Mouse (Mus musculus): ENCODE data around the gene Ica1. TPM values are rescaled to one million over a fixed set of nuclear protein-coding genes. Genes with fewer than 3 reads are reported as not detected.

The Ica1 gene
- 22.6 and 25.5 TPM in 2 replicates for total RNA-seq (2021)
- long read RNA-seq, experiment 1, transcript Ica1-201 (14 exons, 2,075 nt), result major isoform, 29 of 38 reads
- long read RNA-seq, experiment 1, partial matches to known transcripts, result 4 of 38 reads
- long read RNA-seq, experiment 1, other reads (novel, unspliced or antisense), result 5 of 38 reads
- long read RNA-seq, experiment 2, transcript Ica1-201 (14 exons, 2,075 nt), result major isoform, 12 of 19 reads
- long read RNA-seq, experiment 2, partial matches to known transcripts, result 3 of 19 reads
- long read RNA-seq, experiment 2, other reads (novel, unspliced or antisense), result 4 of 19 reads

GRCm38 (mm10) chr6:8778296-8778649 is at the start of gene Ica1:
TSS of gene Ica1 (minus strand) at chr6:8778488.
- no peak for DNase-seq

DNA sequence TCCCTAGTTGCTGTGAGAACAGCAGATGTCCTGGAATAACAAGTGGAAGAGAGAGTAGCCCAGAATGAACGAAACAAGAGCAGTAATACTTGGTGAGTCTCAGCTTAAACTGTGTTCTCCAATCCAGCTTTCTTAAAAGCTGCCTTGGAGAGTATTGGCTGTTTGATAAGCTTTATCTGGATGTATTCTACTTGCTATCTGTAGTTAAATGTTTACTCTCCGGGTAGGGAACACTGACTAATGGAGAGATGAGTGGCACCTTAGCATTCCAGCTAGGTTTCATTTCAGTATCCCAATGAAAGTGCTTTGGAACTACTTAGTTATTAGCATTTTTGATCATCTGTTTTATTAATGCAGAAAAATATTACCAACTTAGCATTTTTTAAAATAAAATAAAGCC is 41.6 kb upstream of the Ica1 start:
- DNase-seq, result no peak

DNA sequence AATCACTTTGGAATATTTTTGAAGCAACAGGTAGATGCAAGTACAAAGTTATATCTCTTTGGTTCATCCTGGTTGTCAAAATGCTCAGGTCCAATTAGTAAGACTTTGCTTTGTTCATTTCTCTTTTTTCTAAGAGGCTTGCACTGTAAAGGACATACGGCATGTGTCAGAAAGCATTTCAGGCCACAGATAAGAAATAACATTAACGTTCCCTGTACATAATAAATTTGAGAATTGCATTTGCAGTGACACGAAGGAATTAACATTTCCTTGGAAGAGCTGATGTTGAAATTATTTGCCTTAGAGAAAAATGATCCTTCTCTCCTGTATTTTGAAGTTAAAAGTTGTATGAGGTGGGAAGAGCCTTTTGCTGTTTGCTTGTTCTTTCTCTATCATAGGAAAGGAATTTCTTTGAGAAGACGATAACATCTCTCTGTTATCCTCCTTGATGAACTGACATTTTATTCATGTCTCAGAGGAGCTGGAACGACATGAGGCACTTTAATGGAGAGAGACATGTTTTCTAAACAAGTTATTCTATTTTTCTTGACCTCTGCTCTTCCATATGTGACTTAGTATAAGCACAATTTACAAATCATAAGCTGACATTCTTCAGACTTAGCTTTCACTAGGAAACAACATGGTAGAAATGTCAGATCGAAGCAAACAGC is 36.2 kb upstream of the Ica1 start:
- DNase-seq, result no peak

DNA sequence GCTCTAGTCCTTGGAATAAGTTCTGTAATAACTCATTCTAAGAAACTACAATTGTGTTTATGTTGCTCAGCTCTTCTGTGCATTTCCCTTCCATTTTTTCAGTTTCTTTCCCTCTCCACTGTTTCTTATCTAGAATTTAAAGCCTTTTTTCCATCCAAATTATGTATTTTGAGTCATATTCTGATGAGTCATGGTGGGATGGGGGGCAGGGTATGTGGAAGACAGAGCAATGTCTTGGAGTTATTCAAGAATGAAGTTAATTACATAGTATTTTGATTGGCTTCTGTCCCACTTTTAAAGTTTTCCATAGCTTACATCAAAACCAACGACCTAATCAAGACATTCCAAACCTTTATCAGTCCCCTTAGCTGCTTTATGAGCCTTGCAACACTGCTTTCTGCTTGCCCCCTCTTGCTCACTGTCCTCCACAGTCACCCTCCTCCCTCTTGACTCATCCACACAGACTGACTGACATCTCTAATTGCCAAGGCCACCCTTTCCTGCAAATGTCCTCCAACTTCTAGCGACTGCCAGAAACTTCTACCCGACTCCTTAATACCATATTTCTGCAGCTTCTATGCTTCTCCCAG is 24.4 kb upstream of the Ica1 start:
- DNase-seq, result peak; percentile 66

GRCm38 (mm10) chr6:8792385-8792784 is 14.1 kb upstream of the Ica1 start:
- DNase-seq, result no peak

DNA sequence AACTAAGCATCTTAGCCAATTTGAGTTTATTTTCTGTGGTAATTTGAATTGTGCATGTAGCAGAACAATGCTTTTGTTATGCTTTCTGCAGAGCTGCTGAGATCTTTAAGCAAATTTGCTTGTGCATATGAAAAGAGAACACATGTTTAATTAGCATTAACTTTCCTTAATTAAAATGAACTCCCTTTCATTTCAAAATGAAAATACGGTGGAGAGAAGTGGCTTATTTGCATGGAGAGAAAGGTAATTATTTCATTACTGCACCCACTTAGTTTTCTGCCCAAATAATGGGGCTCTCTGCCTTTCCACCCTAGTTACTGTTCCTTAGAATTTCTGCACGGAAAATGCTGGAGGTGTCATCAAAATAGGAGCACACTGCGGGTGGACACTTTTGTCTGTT is 13.5 kb upstream of the Ica1 start:
- DNase-seq, result no peak

GRCm38 (mm10) chr6:8780618-8781017 is 2.3 kb upstream of the Ica1 start:
- no peak for DNase-seq

DNA sequence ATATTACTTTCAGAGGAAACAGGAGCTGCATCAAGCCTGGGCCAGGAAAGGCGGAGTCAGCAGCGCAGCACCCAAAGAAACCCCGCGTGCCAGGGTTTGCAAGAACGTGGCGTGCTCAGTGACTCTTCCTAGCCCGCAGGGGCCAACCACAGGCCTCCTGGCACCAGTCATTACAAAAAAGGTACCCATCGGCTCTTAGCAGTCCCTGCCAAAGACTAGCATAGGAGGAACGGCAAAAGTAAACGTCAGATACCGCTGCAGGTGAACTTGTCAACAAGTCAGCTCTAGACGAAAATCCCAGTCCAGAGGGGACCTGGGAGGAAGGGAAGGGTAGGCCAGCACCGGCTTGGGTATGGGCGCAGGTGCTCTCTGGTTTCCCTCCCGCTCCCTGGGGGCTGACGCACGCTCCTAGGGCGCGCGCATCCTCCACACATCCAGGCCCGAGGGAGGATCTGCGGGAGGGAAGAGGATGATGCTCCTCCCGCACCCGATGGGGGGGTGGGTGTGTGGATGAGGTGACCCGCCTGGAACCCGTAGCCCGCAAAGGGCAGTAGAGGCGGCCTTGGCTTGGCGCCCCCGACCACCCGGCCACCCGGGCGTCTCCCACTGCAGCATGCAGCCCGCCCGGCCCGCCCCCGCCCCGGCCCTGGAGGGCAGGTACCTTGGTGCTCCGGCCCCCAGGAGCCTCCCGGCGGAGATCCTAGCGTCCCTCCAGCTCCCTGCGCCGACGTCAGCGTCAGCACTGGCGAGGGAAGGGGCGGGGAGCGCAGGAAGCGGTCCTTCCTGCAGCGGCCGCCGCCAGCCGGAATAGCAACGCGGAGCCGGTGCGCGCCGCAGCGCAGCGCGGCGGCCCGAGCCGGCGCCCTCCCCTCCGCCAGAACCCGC is 635 bp downstream of the Ica1 start:
- peak; percentile 87 for DNase-seq

DNA sequence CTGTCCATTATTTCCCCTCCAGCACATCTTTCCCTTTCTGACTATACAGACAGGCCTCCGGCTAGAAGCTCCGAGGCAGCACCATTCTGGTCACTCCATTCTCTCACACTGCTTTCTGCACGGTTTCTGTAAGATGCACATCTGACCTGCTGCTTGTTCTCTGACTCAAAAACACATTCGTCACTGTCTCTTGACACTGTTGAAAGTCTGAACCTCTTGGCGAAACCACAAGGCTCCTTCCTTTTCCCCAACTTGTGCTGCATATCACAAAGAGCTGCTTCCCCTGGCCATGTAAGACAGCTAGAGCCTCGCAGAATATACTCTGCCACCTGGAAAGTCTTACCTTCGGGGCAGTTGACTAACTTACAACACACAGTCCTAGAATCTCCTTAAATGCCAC is 6.7 kb downstream of the Ica1 start:
- DNase-seq, result no peak

GRCm38 (mm10) chr6:8770341-8770740 is 7.9 kb downstream of the Ica1 start:
- DNase-seq, result peak; percentile 35

GRCm38 (mm10) chr6:8769803-8770202 is 8.5 kb downstream of the Ica1 start:
- DNase-seq, result no peak

GRCm38 (mm10) chr6:8766652-8767051 is 11.6 kb downstream of the Ica1 start:
- no peak for DNase-seq

GRCm38 (mm10) chr6:8765801-8766200 is 12.5 kb downstream of the Ica1 start:
- DNase-seq, result no peak

DNA sequence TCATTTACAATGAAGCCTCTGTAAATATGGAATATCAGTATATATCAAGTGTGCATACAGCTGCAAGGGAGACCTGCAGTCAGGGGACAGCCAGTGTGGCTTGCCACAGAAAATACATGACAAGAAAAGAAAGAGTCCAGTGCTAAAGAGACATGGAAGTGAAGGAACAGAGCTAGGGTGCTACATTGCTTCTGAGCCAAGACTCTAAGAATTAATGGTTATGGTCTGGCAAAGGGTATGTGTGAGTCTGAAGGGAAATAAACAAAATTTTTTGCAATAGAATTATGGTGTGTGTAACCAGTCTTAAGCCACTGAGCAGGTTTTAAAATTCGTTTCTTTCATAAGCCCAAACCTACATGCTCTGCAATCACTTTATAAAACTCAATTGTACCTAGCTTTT is 13.2 kb downstream of the Ica1 start:
- no peak for DNase-seq

- DNase-seq, result no peak
Measured at GRCm38 (mm10) chr6:8760708-8761294, 17.5 kb downstream of the Ica1 start.

GRCm38 (mm10) chr6:8759901-8760300 is 18.4 kb downstream of the Ica1 start:
- no peak for DNase-seq

DNA sequence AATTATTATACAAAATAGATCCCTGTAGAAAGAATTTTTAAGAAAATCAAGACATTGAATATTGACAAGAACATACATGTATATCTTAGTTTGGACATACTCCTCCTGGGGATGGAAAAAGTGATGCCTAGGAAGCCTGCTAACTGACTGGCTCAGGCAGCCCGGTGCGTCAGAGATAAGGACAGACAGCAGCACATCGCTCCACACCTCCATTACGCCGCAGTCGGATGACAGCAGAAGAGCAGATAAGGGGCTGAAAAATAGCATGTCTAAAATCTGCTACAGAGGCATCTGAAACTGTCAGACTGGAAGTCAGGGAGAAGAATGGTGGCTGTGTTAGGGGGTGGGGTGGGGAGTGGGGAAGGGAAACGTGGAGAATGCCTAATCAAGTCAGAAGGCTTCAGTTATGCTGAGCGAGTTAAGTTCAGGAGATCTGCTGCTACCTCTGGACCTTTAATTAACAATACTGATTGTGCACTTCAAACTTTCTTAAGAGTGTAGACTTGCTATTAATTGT is 22.5 kb downstream of the Ica1 start:
- DNase-seq, result no peak

- no peak for DNase-seq
Measured at GRCm38 (mm10) chr6:8754486-8754885, 23.8 kb downstream of the Ica1 start.

DNA sequence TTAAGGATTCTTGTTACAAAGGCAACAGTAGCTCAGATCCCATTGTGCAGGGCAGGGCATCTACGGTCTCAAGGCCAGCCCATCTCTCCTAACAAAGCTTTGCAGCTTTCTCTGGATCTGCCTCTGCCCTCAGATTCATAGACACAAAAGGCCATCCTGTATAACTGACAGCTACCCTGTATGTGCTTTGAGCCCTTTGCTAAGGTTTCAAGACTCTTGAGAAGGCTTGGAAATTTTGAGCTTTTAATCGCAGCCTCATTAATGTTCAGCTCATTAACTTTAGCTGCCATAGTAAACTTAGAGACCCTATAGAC is 24.6 kb downstream of the Ica1 start:
- DNase-seq, result no peak

GRCm38 (mm10) chr6:8752984-8753722 is 25.1 kb downstream of the Ica1 start:
- no peak for DNase-seq

DNA sequence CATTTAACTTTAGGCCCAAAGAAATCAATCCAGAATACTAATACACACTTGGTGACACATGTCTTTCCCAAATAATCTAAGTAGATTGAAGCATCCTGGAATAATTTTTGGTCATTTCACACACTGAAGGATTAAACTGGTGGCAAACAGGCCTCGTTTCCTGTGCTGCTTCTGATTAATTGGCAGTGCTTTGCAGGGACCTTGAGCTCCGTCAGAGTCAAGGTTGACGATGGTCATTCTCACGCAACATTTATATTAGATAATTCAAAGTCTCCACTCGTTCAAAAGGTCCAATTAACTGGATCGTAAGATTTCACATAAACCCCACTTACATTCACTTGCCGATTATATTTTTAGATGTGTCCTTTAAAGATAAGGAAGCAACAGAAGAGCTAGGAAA is 33.4 kb downstream of the Ica1 start:
- peak; percentile 21 for DNase-seq
